Mouse (Mus musculus) G1E (cell line): ENCODE results near the gene Pdia3.
"Not testable (repeated sequence)": the region's sequence is repeated elsewhere in the genome, so short reads cannot be mapped to it uniquely, and the experiment has no call there.

Source experiments
- CTCF ChIP-seq: IDR thresholded peaks from 2 replicates; pipeline ENCODE4 v1.5.1; 2012; ENCODE audit warnings: low read depth, low read length, inconsistent platforms, mixed read lengths
- GATA1 ChIP-seq: IDR thresholded peaks from 2 replicates; pipeline ENCODE4 v1.6.1; 2012; ENCODE audit warnings: borderline replicate concordance, low read length, inconsistent platforms, mixed read lengths
- POLR2AphosphoS5 ChIP-seq: IDR thresholded peaks from 2 replicates; pipeline ENCODE4 v1.6.1; 2012; ENCODE audit warnings: low read depth, low read length, inconsistent platforms; ENCODE audit not compliant: insufficient replicate concordance
- TAL1 ChIP-seq: conservative IDR thresholded peaks from 2 replicates; pipeline ENCODE4 v1.6.1; 2012; ENCODE audit warnings: low read depth, low read length, inconsistent platforms, mixed read lengths

GRCm38 (mm10) chr2:121473301-121474179 is 60.0 kb downstream of the Pdia3 start, which contains the start of gene Mfap1b:
- TF ChIP-seq CTCF, POLR2AphosphoS5, TAL1, GATA1: not testable (repeated sequence)
